Mouse (Mus musculus): ENCODE results near the gene Ms4a4d. TPM values are rescaled to one million over a fixed set of nuclear protein-coding genes. Genes with fewer than 3 reads are reported as not detected.
"Not testable (repeated sequence)": the region's sequence is repeated elsewhere in the genome, so short reads cannot be mapped to it uniquely, and the experiment has no call there.

Ms4a4d gene
- polyA plus RNA-seq (2012; fragmentation: generic; extraction: Trizol) = 0.08 TPM

GRCm38 (mm10) chr19:11536593-11536992 lies at the start of gene Ms4a4d:
TSS of gene Ms4a4d (plus strand) at chr19:11536801.
- Histone ChIP-seq H3K36me3 (ENCODE audit: control insufficient read depth, insufficient read depth) (no peaks in the 10 kb centered on the region), H3K4me2 (ENCODE audit: low read depth) (no peak within 1 kb of the TSS), H3K79me2 (ENCODE audit: control insufficient read depth, insufficient read depth) (no peaks in the 10 kb centered on the region), H3K4me3 (no peak within 1 kb of the TSS), H3ac (ENCODE audit: control insufficient read depth, insufficient read length) (no peak within 1 kb of the TSS), H3K27me3 (ENCODE audit: control insufficient read depth, insufficient read depth, insufficient read length) (no peaks in the 10 kb centered on the region)
- no peak for TF ChIP-seq POLR2A (IDR thresholded peaks at IDR 0.05; ENCODE audit: insufficient read length, low read depth)
- TF ChIP-seq POLR2AphosphoS2 (IDR thresholded peaks at IDR 0.05; ENCODE audit: insufficient read length, low read depth) = no peak
- TF ChIP-seq REST (IDR thresholded peaks at IDR 0.05; ENCODE audit: insufficient read depth, insufficient read length) = no peak
- TF ChIP-seq MYOD1 (IDR thresholded peaks at IDR 0.05; ENCODE audit: control insufficient read depth in 1 of 3, insufficient read length in 2 of 3, low read depth in 2 of 3) = no peak
- no peak for TF ChIP-seq TCF3 (IDR thresholded peaks at IDR 0.05; ENCODE audit: insufficient read length, low read depth)
- no peak for TF ChIP-seq SRF (IDR thresholded peaks at IDR 0.05; ENCODE audit: control insufficient read depth, insufficient read length, low read depth)
- TF ChIP-seq USF1 (IDR thresholded peaks at IDR 0.05; ENCODE audit: low read depth) = no peak
- no peak for TF ChIP-seq TCF12 (IDR thresholded peaks at IDR 0.05; ENCODE audit: insufficient read depth, poor library complexity, severe bottlenecking)
- no peak for TF ChIP-seq MYOG (IDR thresholded peaks at IDR 0.05; ENCODE audit: control insufficient read depth in 1 of 3, insufficient read depth in 1 of 3, insufficient read length in 2 of 3, low read depth in 2 of 3)
- no peak for TF ChIP-seq CEBPB (IDR thresholded peaks at IDR 0.05; ENCODE audit: insufficient read depth, poor library complexity, severe bottlenecking)
- TF ChIP-seq E2F4 (IDR thresholded peaks at IDR 0.05; ENCODE audit: insufficient read depth) = no peak

DNA sequence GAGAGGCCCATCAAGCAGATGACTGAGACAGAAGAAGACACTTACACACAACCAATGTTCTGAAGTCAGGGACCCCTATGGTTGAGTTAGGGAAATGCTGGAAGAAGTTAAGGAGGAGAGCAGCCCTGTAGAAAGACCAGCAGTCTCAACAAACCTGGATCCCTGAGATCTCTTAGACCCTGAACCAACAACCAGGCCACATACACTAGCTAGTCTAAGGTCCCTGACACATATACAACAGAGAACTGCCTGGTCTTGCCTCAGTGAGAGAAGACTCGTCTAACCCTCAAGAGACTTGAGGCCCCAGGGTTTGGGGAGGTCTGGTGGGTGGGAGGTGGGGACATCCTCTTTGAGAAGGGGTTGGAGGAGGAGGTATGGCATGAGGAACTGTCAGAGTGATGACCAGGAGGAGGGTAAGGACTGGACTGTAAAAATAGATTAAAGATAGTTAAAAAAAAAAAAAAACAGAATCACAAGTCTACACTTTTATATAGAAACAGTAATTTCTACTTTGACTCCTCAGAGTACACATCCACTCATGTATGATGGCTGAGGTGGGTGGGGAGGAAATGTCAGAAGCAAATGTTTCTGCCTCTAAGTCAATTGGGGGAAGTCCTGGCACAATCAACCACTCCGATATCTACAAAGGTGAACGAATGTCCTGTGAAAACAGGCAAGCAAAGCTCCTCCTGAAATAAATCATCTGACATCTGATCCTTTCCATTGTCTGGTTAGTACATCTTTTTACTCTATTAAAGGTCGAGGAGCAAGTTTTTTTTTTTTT lies 45.0 kb upstream of the Ms4a4d start:
- Histone ChIP-seq H3K27me3 (ENCODE audit: control insufficient read depth, insufficient read depth, insufficient read length) (no peaks in the 10 kb centered on the region), H3K4me2 (ENCODE audit: low read depth) (no peak overlapping the region), H3K79me2 (ENCODE audit: control insufficient read depth, insufficient read depth) (no peaks in the 10 kb centered on the region), H3K4me3 (no peak overlapping the region), H3ac (ENCODE audit: control insufficient read depth, insufficient read length) (no peak overlapping the region), H3K36me3 (ENCODE audit: control insufficient read depth, insufficient read depth) (no peaks in the 10 kb centered on the region)
- TF ChIP-seq REST (IDR thresholded peaks at IDR 0.05; ENCODE audit: insufficient read depth, insufficient read length) (no peak), TCF12 (IDR thresholded peaks at IDR 0.05; ENCODE audit: insufficient read depth, poor library complexity, severe bottlenecking) (no peak), SRF (IDR thresholded peaks at IDR 0.05; ENCODE audit: control insufficient read depth, insufficient read length, low read depth) (no peak), MYOD1 (IDR thresholded peaks at IDR 0.05; ENCODE audit: control insufficient read depth in 1 of 3, insufficient read length in 2 of 3, low read depth in 2 of 3) (no peak)

- no peak overlapping the region for H3ac ChIP-seq (ENCODE audit: control insufficient read depth, insufficient read length)
- no peaks in the 10 kb centered on the region for H3K27me3 ChIP-seq (ENCODE audit: control insufficient read depth, insufficient read depth, insufficient read length)
- no peak overlapping the region for H3K4me2 ChIP-seq (ENCODE audit: low read depth)
- no peak overlapping the region for H3K4me3 ChIP-seq
- no peaks in the 10 kb centered on the region for H3K79me2 ChIP-seq (ENCODE audit: control insufficient read depth, insufficient read depth)
- no peaks in the 10 kb centered on the region for H3K36me3 ChIP-seq (ENCODE audit: control insufficient read depth, insufficient read depth)
- TF ChIP-seq POLR2A (IDR thresholded peaks at IDR 0.05; ENCODE audit: insufficient read length, low read depth) = no peak
- no peak for TF ChIP-seq E2F4 (IDR thresholded peaks at IDR 0.05; ENCODE audit: insufficient read depth)
- TF ChIP-seq SRF (IDR thresholded peaks at IDR 0.05; ENCODE audit: control insufficient read depth, insufficient read length, low read depth) = no peak
- no peak for TF ChIP-seq USF1 (IDR thresholded peaks at IDR 0.05; ENCODE audit: low read depth)
- TF ChIP-seq TCF12 (IDR thresholded peaks at IDR 0.05; ENCODE audit: insufficient read depth, poor library complexity, severe bottlenecking) = no peak
- no peak for TF ChIP-seq MAX (IDR thresholded peaks at IDR 0.05; ENCODE audit: low read depth)
Measured at GRCm38 (mm10) chr19:11492671-11493070, 43.9 kb upstream of the Ms4a4d start.

DNA sequence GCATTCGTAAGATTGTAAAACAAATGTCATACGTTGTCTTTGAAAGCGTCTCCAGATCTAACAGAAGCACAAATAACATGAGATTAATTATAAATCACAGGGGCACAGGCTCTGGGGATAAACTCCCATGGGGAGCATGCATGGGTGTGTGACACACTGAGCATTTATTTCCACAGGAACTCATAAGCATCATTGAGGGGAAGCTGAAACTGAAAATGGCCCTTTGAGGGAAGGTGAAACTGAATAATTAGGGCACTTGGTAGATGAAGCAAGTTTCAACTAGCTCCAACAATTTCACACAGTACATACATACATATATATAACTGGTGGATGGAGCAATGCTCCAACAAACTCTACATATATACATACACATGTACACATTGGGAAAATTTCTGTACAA lies 42.1 kb upstream of the Ms4a4d start:
- no peak overlapping the region for H3K4me2 ChIP-seq (ENCODE audit: low read depth)
- H3K79me2 ChIP-seq (ENCODE audit: control insufficient read depth, insufficient read depth) = no peaks in the 10 kb centered on the region
- TF ChIP-seq POLR2A (IDR thresholded peaks at IDR 0.05; ENCODE audit: insufficient read length, low read depth) (no peak), TCF12 (IDR thresholded peaks at IDR 0.05; ENCODE audit: insufficient read depth, poor library complexity, severe bottlenecking) (no peak), USF1 (IDR thresholded peaks at IDR 0.05; ENCODE audit: low read depth) (no peak), CEBPB (IDR thresholded peaks at IDR 0.05; ENCODE audit: insufficient read depth, poor library complexity, severe bottlenecking) (no peak), POLR2AphosphoS2 (IDR thresholded peaks at IDR 0.05; ENCODE audit: insufficient read length, low read depth) (no peak), MAX (IDR thresholded peaks at IDR 0.05; ENCODE audit: low read depth) (no peak), E2F4 (IDR thresholded peaks at IDR 0.05; ENCODE audit: insufficient read depth) (no peak), SRF (IDR thresholded peaks at IDR 0.05; ENCODE audit: control insufficient read depth, insufficient read length, low read depth) (no peak), REST (IDR thresholded peaks at IDR 0.05; ENCODE audit: insufficient read depth, insufficient read length) (no peak), MYOG (IDR thresholded peaks at IDR 0.05; ENCODE audit: control insufficient read depth in 1 of 3, insufficient read depth in 1 of 3, insufficient read length in 2 of 3, low read depth in 2 of 3) (no peak)
- H3K4me3 ChIP-seq = no peak overlapping the region
- H3K27me3 ChIP-seq (ENCODE audit: control insufficient read depth, insufficient read depth, insufficient read length) = no peaks in the 10 kb centered on the region
- H3ac ChIP-seq (ENCODE audit: control insufficient read depth, insufficient read length) = no peak overlapping the region
- H3K36me3 ChIP-seq (ENCODE audit: control insufficient read depth, insufficient read depth) = no peaks in the 10 kb centered on the region

- no peaks in the 10 kb centered on the region for H3K79me2 ChIP-seq (ENCODE audit: control insufficient read depth, insufficient read depth)
- H3K4me2 ChIP-seq (ENCODE audit: low read depth) = no peak overlapping the region
- no peaks in the 10 kb centered on the region for H3K27me3 ChIP-seq (ENCODE audit: control insufficient read depth, insufficient read depth, insufficient read length)
- no peak overlapping the region for H3K4me3 ChIP-seq
- TF ChIP-seq MYOD1 (IDR thresholded peaks at IDR 0.05; ENCODE audit: control insufficient read depth in 1 of 3, insufficient read length in 2 of 3, low read depth in 2 of 3) (no peak), CEBPB (IDR thresholded peaks at IDR 0.05; ENCODE audit: insufficient read depth, poor library complexity, severe bottlenecking) (no peak), E2F4 (IDR thresholded peaks at IDR 0.05; ENCODE audit: insufficient read depth) (no peak), MAX (IDR thresholded peaks at IDR 0.05; ENCODE audit: low read depth) (no peak), TCF12 (IDR thresholded peaks at IDR 0.05; ENCODE audit: insufficient read depth, poor library complexity, severe bottlenecking) (no peak), POLR2AphosphoS2 (IDR thresholded peaks at IDR 0.05; ENCODE audit: insufficient read length, low read depth) (no peak), REST (IDR thresholded peaks at IDR 0.05; ENCODE audit: insufficient read depth, insufficient read length) (no peak), USF1 (IDR thresholded peaks at IDR 0.05; ENCODE audit: low read depth) (no peak), TCF3 (IDR thresholded peaks at IDR 0.05; ENCODE audit: insufficient read length, low read depth) (no peak), MYOG (IDR thresholded peaks at IDR 0.05; ENCODE audit: control insufficient read depth in 1 of 3, insufficient read depth in 1 of 3, insufficient read length in 2 of 3, low read depth in 2 of 3) (no peak), SRF (IDR thresholded peaks at IDR 0.05; ENCODE audit: control insufficient read depth, insufficient read length, low read depth) (no peak), POLR2A (IDR thresholded peaks at IDR 0.05; ENCODE audit: insufficient read length, low read depth) (no peak)
- H3K36me3 ChIP-seq (ENCODE audit: control insufficient read depth, insufficient read depth) = no peaks in the 10 kb centered on the region
- H3ac ChIP-seq (ENCODE audit: control insufficient read depth, insufficient read length) = no peak overlapping the region
Measured at GRCm38 (mm10) chr19:11496361-11496760, 40.2 kb upstream of the Ms4a4d start.

GRCm38 (mm10) chr19:11497300-11497699 lies 39.3 kb upstream of the Ms4a4d start:
- H3ac ChIP-seq (ENCODE audit: control insufficient read depth, insufficient read length); H3K4me2 ChIP-seq (ENCODE audit: low read depth); H3K27me3 ChIP-seq (ENCODE audit: control insufficient read depth, insufficient read depth, insufficient read length); H3K36me3 ChIP-seq (ENCODE audit: control insufficient read depth, insufficient read depth); H3K4me3 ChIP-seq; H3K79me2 ChIP-seq (ENCODE audit: control insufficient read depth, insufficient read depth): not testable (repeated sequence)

Measured in myocyte (in vitro differentiated cells).